Mouse (Mus musculus) E14TG2a.4 (cell line): Measurements from ENCODE around the gene Cmtr1.

ENCODE experiments used
- CTCF ChIP-seq: conservative IDR thresholded peaks from 2 replicates; pipeline ENCODE4 v1.5.1; 2014; ENCODE audit warnings: low read length
- NANOG ChIP-seq: IDR thresholded peaks from 2 replicates; pipeline ENCODE4 v1.6.1; 2014; ENCODE audit warnings: borderline replicate concordance, low read length, mixed read lengths

DNA sequence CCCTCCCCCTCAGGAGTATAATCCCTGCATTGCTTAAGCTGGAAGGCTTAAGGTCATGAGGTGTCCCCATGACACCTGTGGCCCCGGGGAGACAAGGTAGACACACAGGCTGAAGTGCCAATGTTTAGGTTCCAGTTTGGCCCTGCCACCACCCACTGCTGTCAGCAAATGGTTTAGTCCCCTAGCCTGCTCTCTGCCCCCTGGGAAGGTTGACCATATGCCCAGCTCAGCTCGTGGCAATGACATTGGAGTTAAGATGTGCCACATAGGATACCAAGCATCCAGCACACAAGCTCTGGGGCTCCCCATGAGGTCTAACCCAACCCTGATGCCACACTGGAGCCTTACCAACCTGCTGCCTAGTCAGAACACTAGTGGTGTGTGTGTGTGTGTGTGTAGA, 72.1 kb downstream of the Cmtr1 start:
- TF ChIP-seq CTCF (no peak), NANOG (no peak)
